Mouse (Mus musculus): Measurements from ENCODE around the gene Ryr3.

- no peak for TF ChIP-seq EP300 (optimal IDR thresholded peaks at IDR 0.05)
- no peak for TF ChIP-seq CTCF (IDR thresholded peaks at IDR 0.05; ENCODE audit: low read depth)
Measured at GRCm38 (mm10) chr2:112751416-112751815, 465.5 kb downstream of the Ryr3 start.
